Mouse (Mus musculus): ENCODE measurements around the gene Snw1. TPM values are rescaled to one million over a fixed set of nuclear protein-coding genes. Genes with fewer than 3 reads are reported as not detected.

The Snw1 gene
- polyA plus RNA-seq, 1 experiment from 2014 or later: 173 TPM

DNA sequence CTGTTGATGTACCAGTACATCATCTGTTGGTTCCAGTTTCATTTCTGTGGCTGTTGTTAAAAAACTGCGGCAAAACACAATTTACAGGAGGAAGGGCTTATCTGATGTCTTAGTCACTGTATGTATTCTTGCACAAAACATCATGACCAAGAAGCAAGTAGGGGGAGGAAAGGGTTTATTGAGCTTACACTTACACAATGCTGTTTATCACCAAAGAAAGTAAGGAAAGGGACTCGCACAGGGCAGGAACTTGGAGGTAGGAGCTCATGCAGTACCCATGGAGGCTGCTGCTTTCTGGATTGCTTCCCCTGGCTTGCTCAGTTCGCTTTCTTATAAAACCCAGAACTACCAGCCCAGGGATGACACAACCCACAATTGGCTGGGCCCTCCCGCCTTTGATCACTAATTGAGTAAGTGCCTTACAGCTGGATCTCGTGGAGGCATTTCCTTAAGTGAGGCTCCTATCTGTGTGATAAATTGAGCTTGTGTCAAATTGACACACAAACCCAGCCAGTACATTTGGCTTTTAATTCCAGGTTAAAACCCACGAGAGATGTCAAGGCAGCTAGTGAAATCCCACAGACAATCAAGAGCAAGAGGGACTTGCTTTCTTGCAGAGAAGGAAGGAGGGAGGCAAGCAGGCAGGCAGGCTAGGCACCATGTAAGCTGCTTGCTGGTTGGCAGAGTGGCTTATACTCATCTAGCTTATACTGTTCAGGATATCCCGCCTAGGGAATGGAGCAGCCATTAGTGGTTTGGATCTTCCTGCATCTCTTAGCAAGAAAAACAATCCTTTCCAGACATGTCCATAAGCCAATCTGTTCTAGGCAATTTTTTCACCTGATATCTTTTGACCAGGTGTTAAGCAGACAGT is 1.6 kb downstream of the Snw1 start:
- peaks cover 6% of the 10 kb centered on the region for H3K36me3 ChIP-seq (ENCODE audit: control insufficient read depth, insufficient read depth, low read length)

DNA sequence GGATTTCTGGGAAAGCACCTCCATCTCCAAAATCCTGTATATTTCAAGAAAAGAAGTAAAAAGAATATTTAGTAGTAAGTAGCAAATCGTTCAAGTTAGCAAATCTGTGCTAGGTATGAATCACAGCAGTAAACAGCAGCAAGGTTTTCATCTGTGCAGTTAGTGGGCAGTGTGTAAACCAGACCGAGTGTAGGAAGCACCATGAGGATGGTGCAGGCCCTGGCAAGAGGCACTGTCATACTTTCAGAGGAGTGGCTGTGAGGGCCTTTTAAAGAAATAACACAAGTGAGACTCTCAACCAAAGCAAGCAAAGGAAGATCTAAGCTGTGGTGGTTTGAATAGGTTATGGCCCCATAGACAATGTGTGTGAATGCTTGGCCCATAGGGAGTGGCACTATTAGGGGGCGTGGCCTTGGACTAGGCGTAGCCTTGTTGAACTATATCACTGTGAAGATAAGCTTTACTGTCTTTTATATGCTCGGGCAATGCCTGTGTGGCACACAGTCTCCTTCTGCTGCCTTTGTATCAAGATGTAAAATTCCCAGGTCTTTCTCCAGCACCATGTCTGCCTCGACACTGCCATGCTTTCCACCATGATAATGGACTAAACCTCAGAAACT is 7.3 kb downstream of the Snw1 start:
- Histone ChIP-seq H3K27ac (ENCODE audit: low read depth, low read length) (no peak overlapping the region), H3K9me3 (ENCODE audit: control insufficient read depth, low read length) (no peaks in the 10 kb centered on the region), H3K27me3 (ENCODE audit: control insufficient read depth, insufficient read depth, low read length) (no peaks in the 10 kb centered on the region), H3K9ac (ENCODE audit: low read length) (no peak overlapping the region), H3K4me2 (no peak overlapping the region), H3K4me1 (ENCODE audit: control insufficient read depth, insufficient read depth, low read length) (no peaks in the 10 kb centered on the region), H3K36me3 (ENCODE audit: control insufficient read depth, insufficient read depth, low read length) (peaks cover 18% of the 10 kb centered on the region), H3K4me3 (ENCODE audit: low read depth, low read length) (no peak overlapping the region)
- 91% methylated on average over 6 of the region's 6 CpGs for WGBS
- ATAC-seq (ENCODE audit: low FRiP score) (no peak), DNase-seq (ENCODE audit: low spot score, missing footprints) (peak; percentile 74)

More for the DNA sequence above, 1.6 kb downstream of the Snw1 start:
- Histone ChIP-seq H3K4me3 (ENCODE audit: low read depth, low read length) (peak overlapping the region; percentile 57), H3K9me3 (ENCODE audit: control insufficient read depth, low read length) (no peaks in the 10 kb centered on the region), H3K9ac (ENCODE audit: low read length) (peak overlapping the region; percentile 81), H3K4me1 (ENCODE audit: control insufficient read depth, insufficient read depth, low read length) (peaks cover 7% of the 10 kb centered on the region; the same call in 1 of the 2 replicates), H3K27me3 (ENCODE audit: control insufficient read depth, insufficient read depth, low read length) (no peaks in the 10 kb centered on the region), H3K27ac (ENCODE audit: low read depth, low read length) (no peak overlapping the region), H3K4me2 (peak overlapping the region; percentile 56)
- ATAC-seq (ENCODE audit: low FRiP score) (no peak), DNase-seq (ENCODE audit: low spot score, missing footprints) (peak; percentile 79)
- 78% methylated on average over 7 of the region's 7 CpGs for WGBS

DNA sequence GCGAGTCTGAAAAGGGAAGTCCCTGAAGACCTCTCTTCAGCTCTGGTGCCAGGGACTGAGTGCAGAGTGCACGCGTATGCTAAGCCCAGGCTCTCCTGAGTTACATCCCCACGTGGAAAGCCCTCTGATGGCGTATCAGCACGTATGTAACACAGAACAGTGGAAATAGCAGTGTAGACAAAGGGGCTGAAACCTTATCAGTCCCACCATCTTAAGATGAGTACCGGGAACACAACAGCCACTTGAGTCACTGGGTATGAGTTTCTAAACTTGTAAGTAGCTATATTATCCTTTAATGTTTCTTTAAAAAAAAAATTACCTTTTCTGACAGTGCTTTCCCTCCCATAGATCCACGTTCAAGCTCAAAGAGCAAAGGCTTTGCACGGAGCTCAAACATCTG is 22.6 kb downstream of the Snw1 start:
- no peak overlapping the region for H3K27ac ChIP-seq (ENCODE audit: low read depth, low read length)
- H3K9me3 ChIP-seq (ENCODE audit: control insufficient read depth, low read length): no peaks in the 10 kb centered on the region
- no peak for DNase-seq (ENCODE audit: low spot score, missing footprints)
- no peak overlapping the region for H3K4me2 ChIP-seq
- no peaks in the 10 kb centered on the region for H3K4me1 ChIP-seq (ENCODE audit: control insufficient read depth, insufficient read depth, low read length)
- H3K27me3 ChIP-seq (ENCODE audit: control insufficient read depth, insufficient read depth, low read length): no peaks in the 10 kb centered on the region
- H3K9ac ChIP-seq (ENCODE audit: low read length): no peak overlapping the region
- no peak overlapping the region for H3K4me3 ChIP-seq (ENCODE audit: low read depth, low read length)
- peaks cover 28% of the 10 kb centered on the region for H3K36me3 ChIP-seq (ENCODE audit: control insufficient read depth, insufficient read depth, low read length)
- ATAC-seq (ENCODE audit: low FRiP score): no peak
- 91% methylated on average over 9 of the region's 9 CpGs for WGBS

DNA sequence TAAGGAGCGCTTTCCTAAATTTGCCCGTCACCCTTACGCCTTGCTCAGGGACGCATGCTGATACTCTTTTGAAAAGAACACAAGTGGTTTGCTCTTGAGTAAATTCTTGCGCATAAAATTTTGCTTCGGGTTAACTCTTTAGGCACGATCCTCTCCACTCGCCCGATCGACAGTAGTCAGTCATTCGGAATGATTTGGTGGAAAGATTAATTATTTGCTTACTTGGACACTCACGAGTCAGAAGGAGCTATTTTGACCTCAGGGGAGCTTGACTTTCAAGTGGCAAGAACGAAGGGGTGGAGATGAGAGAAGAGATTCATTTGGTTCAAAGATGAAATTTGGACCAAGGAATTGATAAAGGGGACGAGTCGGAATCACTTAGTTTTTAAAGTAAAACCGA is 27.9 kb downstream of the Snw1 start:
- peak; percentile 22; the same call in 1 of the 2 replicates for ATAC-seq (ENCODE audit: low FRiP score)

DNA sequence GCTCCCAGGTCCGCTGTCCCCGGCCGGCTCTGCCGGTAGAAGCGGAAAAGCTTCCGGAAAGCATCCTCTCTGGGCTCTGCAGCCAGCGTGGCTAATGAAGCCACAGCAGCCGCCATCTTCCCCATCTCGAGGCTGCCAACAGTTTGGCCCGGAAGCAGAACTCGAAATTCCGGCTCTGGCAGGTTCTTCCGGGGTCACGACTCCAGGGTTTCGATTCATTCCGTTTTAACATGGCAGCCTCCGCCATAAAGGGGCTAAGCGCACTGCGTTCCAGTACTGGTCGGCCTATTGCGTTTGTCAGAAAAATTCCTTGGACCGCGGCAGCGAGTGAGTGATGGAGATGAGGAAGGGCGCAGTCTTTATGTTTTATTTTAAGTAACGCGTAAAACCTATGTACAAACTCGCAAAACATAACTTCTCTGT is 28.4 kb downstream of the Snw1 start, which contains the start of the genes Slirp and Alkbh1:
TSS of gene Slirp (plus strand) at position 197 of the 423 bp plus-strand sequence.
TSS of gene Alkbh1 (minus strand) at position 318 of the 423 bp plus-strand sequence.
- DNase-seq (ENCODE audit: low spot score, missing footprints): peak; percentile 98
- WGBS: under 1% methylated on average over 28 of the region's 28 CpGs
- H3K4me3 ChIP-seq (ENCODE audit: low read depth, low read length): peak within 1 kb of the TSS; percentile 91
- H3K9ac ChIP-seq (ENCODE audit: low read length): peak within 1 kb of the TSS; percentile 96
- H3K4me1 ChIP-seq (ENCODE audit: control insufficient read depth, insufficient read depth, low read length): peaks cover 11% of the 10 kb centered on the region
- H3K4me2 ChIP-seq: peak within 1 kb of the TSS; percentile 66
- H3K27me3 ChIP-seq (ENCODE audit: control insufficient read depth, insufficient read depth, low read length): no peaks in the 10 kb centered on the region
- H3K9me3 ChIP-seq (ENCODE audit: control insufficient read depth, low read length): no peaks in the 10 kb centered on the region
- peak within 1 kb of the TSS; percentile 74; the same call in 1 of the 2 replicates for H3K27ac ChIP-seq (ENCODE audit: low read depth, low read length)
- H3K36me3 ChIP-seq (ENCODE audit: control insufficient read depth, insufficient read depth, low read length): peaks cover 14% of the 10 kb centered on the region
- peak; percentile 95 for ATAC-seq (ENCODE audit: low FRiP score)

More for the DNA sequence above, 27.9 kb downstream of the Snw1 start:
- Histone ChIP-seq H3K27me3 (ENCODE audit: control insufficient read depth, insufficient read depth, low read length) (no peaks in the 10 kb centered on the region), H3K4me2 (peak overlapping the region; percentile 66), H3K4me1 (ENCODE audit: control insufficient read depth, insufficient read depth, low read length) (peaks cover 11% of the 10 kb centered on the region), H3K9me3 (ENCODE audit: control insufficient read depth, low read length) (no peaks in the 10 kb centered on the region), H3K4me3 (ENCODE audit: low read depth, low read length) (peak overlapping the region; percentile 91), H3K9ac (ENCODE audit: low read length) (peak overlapping the region; percentile 96), H3K27ac (ENCODE audit: low read depth, low read length) (no peak overlapping the region), H3K36me3 (ENCODE audit: control insufficient read depth, insufficient read depth, low read length) (peaks cover 13% of the 10 kb centered on the region)
- 6% methylated on average over 16 of the region's 16 CpGs for WGBS
- peak; percentile 90 for DNase-seq (ENCODE audit: low spot score, missing footprints)

DNA sequence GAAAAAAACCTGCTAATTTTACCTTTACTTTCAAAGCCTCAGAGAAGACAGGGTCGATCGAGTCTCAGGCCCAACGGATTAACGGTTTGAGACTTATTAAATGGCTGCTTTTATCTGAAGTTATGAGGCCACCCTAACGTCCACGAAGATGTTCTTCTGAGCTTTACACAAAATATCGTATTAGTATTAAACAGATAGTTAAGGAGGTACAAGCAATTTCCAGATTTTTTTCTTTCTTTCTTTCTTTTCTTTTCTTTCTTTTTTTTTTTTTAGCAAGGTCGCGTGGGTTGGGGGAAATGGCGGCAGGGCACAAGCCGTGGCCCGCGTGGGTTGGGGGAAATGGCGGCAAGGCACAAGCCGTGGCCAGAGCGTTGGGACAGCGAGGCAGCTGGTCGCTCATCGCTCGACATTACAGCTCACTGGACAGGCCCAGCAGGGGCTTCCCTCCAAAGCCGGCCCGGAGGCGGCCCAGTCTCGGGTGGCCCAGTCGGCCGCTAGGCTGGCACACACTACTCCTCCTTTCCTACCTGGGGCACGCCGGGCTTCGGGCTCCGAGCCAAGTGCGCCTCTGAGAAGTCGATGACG is 28.9 kb downstream of the Snw1 start:
- Histone ChIP-seq H3K9ac (ENCODE audit: low read length) (peak overlapping the region; percentile 96), H3K4me2 (peak overlapping the region; percentile 66), H3K4me1 (ENCODE audit: control insufficient read depth, insufficient read depth, low read length) (peaks cover 11% of the 10 kb centered on the region), H3K27me3 (ENCODE audit: control insufficient read depth, insufficient read depth, low read length) (no peaks in the 10 kb centered on the region), H3K9me3 (ENCODE audit: control insufficient read depth, low read length) (no peaks in the 10 kb centered on the region), H3K36me3 (ENCODE audit: control insufficient read depth, insufficient read depth, low read length) (peaks cover 14% of the 10 kb centered on the region), H3K4me3 (ENCODE audit: low read depth, low read length) (peak overlapping the region; percentile 91), H3K27ac (ENCODE audit: low read depth, low read length) (peak overlapping the region; percentile 74; the same call in 1 of the 2 replicates)
- under 1% methylated on average over 33 of the region's 33 CpGs for WGBS
- ATAC-seq (ENCODE audit: low FRiP score): peak; percentile 87
- peak; percentile 98 for DNase-seq (ENCODE audit: low spot score, missing footprints)

DNA sequence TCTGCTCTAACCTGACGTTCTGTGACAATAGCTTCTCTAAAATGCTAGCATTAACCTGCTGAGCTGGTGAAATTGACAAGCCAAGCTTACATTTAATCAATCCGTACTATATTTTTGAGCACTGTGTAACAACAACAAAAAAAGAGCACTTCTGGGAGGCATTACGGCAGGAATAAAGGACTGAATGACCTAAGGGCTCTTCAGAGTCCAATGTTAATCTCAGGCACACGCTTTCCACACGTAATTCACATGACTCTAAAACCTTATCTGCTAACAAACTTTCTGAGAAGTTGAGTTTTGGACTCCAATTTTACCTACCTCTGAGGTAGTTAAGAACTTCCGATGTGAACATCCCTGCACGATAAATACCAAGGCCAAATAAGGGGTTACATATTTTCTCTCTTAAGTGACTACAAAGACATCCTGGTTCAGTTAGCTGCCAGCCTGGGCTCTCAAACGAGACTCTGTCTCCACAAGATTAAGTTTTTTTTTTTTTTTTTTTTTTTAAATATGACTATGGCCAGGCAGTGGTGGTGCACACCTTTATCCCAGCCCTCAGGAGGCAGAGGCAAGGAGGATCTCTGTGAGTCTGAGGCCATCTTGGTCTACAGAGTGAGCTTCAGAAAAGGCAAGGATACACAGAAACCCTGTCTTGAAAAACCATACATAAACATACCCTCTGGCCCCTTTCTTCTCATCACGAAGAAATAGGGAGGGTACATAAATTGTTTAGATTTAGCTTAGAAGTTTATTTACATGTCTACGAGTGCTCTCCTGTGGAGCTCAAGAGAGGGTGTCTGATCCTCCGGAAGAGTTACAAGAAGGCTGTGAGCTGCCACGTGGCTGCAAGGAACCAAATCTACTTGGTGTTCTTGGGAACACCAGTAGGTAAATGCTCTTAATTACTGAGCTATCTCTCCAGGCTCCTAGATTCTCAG is 29.6 kb downstream of the Snw1 start:
- 37% methylated on average over 12 of the region's 12 CpGs for WGBS
- Histone ChIP-seq H3K36me3 (ENCODE audit: control insufficient read depth, insufficient read depth, low read length) (peaks cover 16% of the 10 kb centered on the region), H3K4me3 (ENCODE audit: low read depth, low read length) (peak overlapping the region; percentile 91), H3K4me1 (ENCODE audit: control insufficient read depth, insufficient read depth, low read length) (peaks cover 11% of the 10 kb centered on the region), H3K9ac (ENCODE audit: low read length) (peak overlapping the region; percentile 96), H3K9me3 (ENCODE audit: control insufficient read depth, low read length) (no peaks in the 10 kb centered on the region), H3K27ac (ENCODE audit: low read depth, low read length) (no peak overlapping the region), H3K27me3 (ENCODE audit: control insufficient read depth, insufficient read depth, low read length) (no peaks in the 10 kb centered on the region), H3K4me2 (peak overlapping the region; percentile 66)
- DNase-seq (ENCODE audit: low spot score, missing footprints) (peak; percentile 88), ATAC-seq (ENCODE audit: low FRiP score) (no peak)

DNA sequence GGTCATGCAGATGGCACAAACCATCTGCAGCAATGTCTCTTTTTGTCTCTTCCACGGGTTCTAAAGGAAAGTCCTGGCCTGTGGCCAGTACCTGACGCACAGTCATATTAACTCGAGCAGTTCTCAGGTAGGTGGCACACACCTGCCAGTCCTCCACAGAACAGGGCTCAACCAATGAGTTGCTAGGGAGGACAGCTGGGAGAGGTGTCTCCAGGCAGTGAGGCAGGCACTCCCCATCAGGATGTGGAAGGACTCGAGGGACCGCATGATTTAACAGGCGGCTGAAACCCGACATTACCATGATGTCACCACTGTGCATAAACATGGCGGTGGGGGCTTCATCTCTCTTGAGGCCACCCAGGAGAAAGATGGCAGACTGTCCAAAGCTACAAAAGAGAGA is 43.2 kb downstream of the Snw1 start:
- Histone ChIP-seq H3K4me3 (ENCODE audit: low read depth, low read length) (no peak overlapping the region), H3K9me3 (ENCODE audit: control insufficient read depth, low read length) (no peaks in the 10 kb centered on the region), H3K27me3 (ENCODE audit: control insufficient read depth, insufficient read depth, low read length) (no peaks in the 10 kb centered on the region), H3K9ac (ENCODE audit: low read length) (no peak overlapping the region), H3K4me1 (ENCODE audit: control insufficient read depth, insufficient read depth, low read length) (no peaks in the 10 kb centered on the region), H3K27ac (ENCODE audit: low read depth, low read length) (no peak overlapping the region), H3K36me3 (ENCODE audit: control insufficient read depth, insufficient read depth, low read length) (peaks cover 45% of the 10 kb centered on the region), H3K4me2 (no peak overlapping the region)
- DNase-seq (ENCODE audit: low spot score, missing footprints): no peak
- WGBS: 95% methylated on average over 8 of the region's 8 CpGs
- no peak for ATAC-seq (ENCODE audit: low FRiP score)
